Mouse (Mus musculus) spleen, adult 12 weeks (tissue): ENCODE data around the gene Fndc9.

Experiments used
- DNase-seq: peaks from one replicate; pipeline ENCODE4 v3.0.0; 2022; ENCODE audit warnings: low spot score

The Fndc9 gene

DNA sequence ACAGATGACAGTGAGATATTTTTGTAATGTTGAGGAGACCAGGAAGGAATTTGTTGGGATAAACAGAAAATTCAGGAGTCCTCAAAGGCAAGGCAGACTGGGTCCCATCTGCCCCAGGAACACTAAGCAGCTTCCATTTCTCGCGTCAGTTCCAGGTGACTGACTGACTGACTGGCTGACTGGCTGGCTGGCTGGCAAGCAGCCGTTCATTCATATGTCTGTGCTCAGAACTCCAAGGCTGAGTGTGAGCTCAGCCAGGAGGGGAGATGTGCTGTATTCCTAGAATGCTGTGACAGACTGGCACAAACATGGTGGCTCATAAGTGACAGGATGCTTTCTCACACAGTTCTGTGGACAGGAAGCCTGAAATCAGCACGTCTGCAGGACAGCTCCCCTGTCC lies 1.4 kb upstream of the Fndc9 start:
- no peak for DNase-seq

DNA sequence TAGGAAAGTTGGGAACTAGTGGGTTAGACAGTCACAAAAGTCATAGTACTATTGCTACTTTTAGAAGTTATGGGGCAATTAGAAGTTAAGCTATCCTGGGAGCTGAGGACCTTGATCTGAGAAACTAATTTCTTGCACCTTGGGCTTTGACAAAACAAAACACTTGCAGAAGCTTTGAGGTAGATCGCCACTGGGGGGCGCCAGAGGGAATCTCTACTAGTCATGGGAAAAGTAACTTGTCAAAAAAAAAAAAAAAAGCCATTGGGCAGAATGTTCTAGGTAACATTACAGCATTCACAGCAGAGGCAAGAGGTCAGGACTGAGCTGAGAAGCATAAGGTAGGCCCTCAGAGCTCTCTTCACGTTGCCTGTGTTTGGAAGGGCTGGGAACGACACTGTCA lies 1.6 kb downstream of the Fndc9 start:
- DNase-seq, result peak; percentile 59

DNA sequence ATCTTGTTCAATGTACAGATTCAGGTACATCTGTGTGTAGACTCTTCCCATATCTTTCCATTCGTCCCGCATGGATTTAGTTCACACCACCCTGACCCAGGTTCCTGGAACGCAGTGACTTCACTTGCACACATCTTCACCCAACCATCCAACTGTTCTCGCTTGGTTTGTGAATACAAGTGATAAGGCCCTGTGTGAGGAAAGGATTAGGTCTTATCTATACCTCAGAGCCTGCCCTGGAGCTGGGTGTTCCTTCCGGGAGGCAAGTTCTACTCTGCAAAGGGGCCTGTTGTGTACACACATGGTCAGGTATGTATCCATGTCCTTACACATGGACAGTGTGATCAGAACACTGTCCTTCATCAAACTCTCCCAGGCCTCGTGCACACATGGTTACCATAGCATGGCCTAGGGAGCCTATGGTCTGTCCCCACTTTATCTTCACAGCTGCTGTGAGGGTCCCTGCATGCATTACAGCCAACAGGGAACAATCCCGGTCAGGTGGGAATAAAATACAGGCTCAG lies 5.9 kb downstream of the Fndc9 start:
- no peak for DNase-seq

DNA sequence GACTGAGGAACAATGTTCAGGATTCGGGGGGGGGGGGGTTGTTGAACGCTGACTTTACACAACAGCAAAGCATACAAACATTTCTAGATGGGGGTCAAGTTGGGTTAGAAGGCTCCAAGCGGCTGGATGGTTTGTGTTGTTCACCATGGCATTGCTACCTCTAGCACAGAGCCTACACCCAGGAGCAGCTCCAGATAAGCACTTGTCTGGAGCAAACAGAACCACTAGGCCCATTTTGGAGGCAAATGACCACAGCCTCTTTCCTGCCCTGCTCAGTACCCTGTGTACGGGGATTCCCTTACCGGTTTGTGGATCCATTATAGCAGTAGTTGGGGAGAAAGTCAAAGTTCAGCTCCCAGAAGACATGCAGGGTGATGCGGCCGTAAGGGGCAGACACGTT lies 6.7 kb downstream of the Fndc9 start:
- no peak for DNase-seq

DNA sequence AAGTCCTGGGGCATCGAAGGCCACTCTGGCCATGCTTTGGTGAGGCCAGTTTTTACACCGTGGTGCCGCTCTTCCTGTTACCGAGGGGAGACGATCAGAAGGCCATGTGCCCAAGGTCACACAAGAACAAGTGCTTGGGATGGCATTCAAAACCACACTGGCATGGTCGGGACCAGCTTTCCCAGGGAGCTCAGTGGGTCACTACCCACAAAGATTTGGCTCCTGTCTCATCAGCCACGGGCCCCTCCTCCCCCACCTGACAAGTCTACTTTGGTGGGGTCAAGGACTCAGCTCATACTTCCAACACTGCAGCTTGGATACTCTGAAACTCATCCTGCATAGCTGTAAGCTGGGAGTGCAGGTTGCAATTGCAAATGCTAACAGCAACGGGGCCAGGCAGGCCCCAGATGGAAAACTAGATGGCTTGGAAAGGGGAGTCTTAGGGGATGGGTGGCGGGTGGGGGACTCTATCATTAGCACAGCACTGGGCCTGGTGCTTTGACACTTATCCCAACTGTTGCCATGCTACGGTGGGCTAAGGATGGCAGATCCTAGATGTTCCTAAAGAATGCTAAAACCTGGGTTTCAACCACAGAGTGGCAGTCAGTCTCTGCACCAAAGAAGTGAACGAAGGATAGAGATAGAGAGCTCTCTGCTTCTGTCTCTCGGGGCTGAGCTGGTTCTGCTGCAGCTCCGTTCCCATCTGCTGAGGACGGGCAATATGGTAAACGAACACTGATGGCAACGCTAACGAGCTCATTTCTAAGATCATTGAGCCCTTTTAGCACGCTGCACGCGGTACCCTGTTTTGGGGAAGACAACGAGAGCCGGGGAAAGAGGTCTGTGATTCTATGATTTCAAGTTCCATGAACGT lies 9.6 kb downstream of the Fndc9 start:
- DNase-seq, result no peak

DNA sequence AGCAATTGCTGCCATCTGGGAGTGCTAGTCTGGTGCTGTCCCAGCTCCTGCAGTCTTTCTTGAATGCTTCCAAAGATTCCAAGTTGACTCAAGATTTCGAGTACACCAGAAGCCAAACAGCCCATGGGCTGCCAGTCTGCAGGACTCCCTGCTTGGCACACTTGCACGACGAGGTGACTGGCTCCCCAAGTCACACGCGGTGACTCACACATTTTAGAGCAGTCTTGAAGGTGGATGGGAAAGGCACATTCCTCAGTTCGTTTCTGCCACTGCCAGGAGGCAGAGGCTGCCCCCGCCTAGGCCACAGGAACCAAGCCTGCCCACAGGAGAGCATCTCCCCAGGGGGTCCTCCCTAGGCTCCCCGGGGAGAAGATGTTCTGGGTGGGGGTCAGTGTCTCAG lies 10.6 kb downstream of the Fndc9 start:
- no peak for DNase-seq

DNA sequence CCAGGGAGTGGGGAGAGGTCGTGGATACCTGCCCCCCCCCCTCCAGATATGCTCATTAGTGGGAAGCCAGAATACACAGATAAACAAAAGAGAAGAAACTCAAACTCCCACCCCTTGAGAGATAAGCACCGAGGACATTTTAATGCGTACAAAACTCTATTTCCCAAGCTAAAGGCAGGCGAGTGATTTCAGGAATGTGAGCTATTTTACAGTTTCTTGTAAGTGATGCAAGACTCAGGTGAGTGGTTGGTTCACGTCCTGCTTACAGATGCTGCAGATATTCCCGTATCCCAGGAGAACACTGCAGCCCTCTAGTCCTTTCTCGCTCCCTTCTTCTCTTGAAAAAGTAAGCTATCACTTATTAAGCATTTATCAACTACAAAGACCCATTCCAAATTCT lies 11.1 kb downstream of the Fndc9 start:
- DNase-seq, result no peak

DNA sequence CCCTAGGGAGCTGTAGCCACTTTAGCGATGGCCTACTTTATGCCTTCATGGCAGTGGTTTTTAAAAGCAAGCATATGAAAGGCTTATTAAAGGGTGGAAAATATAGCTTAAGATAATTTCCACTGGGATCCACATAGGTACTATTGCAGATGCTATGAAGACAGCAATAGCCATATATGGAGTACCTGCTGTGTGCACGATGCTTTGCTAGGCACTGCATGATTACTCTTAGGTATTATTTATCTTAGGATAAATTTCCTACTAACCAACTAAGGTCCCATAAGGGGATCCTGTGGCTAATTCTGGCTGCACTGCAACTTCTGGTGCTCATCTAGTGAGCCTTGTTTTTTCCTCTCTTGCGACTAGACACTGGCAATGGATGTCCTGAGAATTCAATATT lies 13.0 kb downstream of the Fndc9 start:
- no peak for DNase-seq

DNA sequence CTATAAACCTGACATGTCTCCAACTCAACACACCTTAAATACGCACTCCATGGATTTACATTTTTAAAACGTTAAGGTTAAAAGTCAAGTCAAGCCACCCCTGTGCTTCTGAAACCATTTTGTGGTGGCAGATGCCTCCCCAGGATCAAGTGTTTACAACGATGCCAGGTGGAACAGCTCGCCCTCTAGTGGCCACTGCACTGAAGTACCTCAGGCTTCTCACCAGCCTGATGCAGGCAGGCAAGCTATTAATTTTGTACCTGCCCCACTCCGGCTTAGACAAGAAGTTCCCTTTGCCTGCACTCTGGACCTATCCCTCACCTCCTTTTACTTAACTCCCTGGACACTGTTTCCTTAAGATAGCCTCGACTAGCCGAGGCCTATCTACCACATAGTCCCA lies 16.7 kb downstream of the Fndc9 start:
- DNase-seq, result peak; percentile 47

DNA sequence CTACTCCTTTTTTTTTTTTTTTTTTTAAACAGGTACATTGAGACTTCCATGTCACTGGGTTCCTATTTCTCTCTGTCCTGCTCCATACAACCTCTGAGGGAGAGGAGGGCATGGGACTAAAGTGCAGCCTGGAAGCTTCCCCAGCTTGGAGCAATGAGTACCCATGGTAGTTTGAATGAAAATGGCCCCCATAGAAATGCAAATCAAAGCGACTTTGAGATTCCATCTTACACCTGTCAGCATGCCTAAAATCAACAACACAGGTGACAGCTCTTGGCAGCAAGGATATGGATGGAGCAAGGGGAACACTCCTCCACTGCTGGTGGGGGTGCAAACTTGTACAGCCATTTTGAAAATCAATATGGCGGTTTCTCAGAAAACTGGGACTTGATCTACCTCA lies 20.0 kb downstream of the Fndc9 start:
- DNase-seq, result no peak

DNA sequence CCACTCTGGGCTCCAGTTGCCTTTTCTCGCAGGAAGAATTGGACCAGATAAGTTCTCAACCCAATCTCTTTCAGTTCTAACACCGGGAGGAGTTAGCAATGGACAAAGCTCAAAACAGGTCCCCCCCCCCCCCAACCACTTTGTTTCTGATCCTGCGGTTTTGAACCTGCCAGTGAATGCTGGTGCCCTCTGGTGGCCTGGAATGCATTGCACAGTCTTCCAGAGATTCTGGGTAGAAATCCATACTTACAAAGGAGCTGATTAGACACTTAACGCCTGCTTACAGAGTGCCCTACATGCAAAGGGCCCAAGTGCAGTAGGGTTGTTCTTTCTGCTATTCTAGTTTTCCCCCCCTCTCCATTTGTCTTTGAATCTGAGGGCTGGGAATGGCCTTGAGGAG lies 22.9 kb downstream of the Fndc9 start:
- DNase-seq, result no peak

DNA sequence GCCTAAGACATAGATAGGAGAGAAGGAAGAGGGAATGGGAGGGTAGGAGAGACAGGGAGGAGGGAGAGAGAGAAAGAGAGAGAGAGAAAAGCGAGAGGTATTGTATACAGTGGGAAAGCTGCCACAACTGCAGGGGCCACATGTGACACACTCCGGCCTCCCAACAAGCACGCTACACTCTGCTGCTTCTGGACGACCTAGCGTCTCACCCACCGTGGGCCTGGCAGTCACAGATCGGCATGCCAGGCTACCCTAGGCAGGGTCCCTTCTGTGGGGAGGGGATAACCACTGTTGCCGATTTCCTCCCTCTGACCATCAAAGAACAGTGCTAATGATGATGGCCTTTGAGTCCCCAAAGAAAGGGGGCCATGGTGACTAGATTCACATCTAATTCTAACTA lies 23.4 kb downstream of the Fndc9 start:
- no peak for DNase-seq

DNA sequence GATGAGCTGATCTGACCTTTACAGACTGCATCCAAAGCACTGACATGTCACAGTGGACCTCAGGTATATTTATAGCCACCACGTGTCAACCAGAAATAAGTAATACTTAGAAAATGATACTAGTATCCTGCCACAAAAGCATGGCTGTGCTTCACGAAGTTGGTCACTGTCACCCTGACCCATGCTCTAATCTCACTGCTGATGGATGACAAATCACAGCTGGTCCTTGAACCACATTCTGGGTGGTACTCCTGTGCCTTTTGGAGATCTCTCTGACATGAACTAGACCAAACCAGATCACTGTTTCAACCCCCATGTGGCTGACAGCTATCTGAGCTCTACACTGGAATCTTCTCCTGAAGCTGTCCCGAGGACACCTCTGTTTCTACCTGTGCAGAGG lies 27.5 kb downstream of the Fndc9 start:
- DNase-seq, result no peak

DNA sequence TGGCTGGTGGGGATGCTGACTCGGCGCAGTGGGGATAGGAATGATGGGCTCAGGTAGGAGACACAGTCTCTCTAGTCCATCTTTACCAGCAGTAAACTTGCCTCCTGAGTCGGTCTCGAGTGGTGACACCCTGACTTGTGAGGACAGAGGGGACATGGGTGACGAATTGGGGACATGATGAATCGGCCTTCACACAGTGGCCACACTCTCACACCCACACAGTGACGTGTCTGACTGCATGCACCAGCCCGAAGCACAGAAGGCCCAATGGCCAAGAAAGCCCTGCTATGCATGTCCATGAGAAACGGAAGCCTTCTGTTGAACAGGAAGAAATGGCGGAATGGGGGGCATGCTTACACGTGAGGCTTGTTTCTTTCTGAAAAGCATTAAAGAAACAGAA lies 28.0 kb downstream of the Fndc9 start:
- no peak for DNase-seq

DNA sequence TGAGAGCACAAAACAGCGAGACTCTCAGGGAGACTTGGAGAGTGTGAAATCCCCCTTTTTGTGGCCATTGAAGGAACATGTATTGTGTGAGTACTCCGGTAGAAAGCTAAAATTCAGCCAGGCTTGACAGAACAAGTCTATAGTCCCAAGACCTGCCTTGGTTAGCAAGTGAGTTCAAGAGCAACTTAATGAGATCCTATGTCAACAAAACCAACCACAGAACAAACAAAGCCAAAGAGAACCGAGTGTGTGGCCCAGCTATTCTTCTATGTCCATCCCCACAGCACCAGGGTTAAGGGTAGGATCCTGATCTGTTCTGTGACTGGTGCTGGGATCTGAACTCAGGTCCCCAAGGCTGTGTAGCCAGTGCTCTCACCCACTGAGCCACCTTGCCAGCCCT lies 29.3 kb downstream of the Fndc9 start:
- no peak for DNase-seq

DNA sequence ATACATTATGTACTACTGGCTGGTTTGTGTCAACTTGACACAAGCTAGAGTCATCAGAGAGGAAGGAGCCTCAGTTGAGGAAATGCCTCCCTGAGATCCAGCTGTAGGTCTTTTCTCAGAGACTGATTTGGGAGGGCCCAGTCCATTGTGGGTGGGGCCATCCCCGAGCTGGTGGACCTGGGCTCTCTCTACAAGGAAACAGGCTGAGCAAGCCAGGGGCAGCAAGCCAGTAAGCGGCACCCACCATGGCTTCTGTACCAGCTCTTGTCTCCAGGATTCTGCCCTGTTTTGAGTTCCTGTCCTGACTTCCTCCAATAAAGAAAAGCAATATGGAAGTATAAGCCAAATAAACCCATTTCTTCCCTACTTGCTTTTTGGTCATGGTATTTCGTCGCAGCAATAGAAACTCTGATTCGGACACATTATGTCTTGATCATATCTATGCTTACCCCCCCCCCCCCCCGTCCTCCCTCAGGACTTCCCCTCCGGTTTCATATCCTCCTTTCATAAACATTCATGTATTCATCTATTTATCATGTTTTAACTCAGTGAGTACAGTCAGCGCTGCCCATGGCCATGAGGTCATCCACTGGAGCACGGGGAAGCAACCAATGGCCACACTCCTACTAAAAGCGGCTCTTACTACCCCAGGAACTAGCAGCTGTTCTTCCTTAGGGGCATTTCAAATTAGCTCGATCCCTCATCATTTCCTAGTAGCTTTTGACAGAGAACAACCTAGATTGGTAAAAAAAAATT lies 29.9 kb downstream of the Fndc9 start:
- DNase-seq, result no peak

DNA sequence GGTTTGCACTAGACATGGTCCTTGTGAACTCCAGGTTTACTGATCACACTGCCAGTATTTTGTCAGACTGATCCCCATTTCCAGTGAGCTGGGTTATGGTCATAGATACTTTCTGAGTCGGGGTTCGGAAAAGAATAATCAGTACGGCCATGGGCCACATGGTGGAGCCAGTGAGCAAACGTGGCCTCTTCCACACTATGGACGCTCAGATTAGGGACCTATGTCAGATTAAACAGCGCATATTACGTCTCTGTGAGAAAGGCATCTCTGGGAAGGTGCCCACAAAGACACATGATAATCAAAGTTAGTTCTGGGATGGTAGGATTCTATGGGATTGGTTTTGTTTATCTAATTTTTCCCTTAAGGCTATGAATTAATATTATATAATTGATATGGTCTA lies 33.7 kb downstream of the Fndc9 start:
- DNase-seq, result peak; percentile 48

DNA sequence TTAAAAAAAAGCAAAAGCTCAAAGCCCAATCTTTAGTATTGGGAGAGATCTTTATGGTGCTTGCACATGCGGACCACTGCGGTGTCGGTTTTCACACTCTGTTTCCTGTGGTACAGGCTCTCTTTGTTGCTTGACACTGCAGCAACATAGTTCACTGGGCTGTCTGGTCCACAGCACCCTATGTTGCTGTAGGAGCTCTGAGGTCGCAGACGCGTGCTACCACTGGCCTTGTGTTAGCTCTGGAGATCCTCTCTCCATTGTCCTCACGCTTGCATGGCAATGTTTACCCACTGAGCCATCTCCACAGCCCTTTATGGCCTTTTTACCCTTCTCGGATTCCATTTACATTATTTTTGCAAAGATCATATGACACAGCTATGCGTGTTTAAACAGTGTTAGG lies 34.1 kb downstream of the Fndc9 start:
- DNase-seq, result no peak

DNA sequence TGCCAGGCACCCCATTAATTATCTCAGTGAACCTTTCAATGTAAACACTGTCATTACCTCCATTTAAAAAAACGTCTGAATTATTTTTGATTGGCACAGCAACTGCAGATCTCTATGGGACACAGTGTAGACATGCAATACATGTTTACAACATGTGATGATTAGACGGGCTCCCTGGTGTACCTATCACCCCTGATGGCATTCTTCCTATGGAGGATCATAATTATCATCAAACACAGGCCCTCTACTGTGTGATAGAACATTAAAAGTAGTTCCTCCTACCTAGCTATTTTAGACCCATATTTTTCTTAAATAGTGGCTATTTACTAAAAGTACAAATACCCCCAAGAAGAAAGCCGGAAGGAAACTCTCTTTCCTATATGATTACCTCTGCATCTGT lies 34.6 kb downstream of the Fndc9 start:
- no peak for DNase-seq

DNA sequence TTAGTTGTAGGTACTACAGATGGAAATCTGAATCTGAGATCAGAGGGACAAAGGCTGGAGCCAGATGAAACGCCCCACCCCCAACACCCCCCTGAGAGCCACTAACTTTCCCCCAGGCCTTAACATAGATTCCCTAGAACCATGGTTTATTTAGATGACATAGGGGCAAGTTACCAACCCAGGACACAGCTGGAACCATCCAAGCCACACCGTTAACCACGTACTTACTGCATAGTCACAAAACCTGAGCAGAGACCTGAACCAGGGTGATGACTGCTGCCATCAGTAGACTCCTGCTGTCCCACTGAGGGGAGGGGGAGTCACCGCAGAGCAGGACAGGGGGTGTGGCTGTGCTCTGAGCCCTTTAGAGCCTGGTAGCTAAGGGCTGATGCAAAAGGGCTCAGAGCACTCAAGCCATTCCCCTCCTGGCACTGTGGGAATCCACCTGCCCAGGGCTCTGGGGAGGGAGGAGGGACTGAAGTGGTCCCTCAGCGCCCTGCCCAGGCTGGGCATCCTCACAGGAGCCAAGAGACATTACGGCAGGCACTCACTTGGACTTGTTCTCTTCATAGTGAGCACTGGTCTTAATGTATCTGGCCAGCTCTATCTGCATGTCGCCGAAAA lies 36.8 kb downstream of the Fndc9 start:
- DNase-seq, result no peak

DNA sequence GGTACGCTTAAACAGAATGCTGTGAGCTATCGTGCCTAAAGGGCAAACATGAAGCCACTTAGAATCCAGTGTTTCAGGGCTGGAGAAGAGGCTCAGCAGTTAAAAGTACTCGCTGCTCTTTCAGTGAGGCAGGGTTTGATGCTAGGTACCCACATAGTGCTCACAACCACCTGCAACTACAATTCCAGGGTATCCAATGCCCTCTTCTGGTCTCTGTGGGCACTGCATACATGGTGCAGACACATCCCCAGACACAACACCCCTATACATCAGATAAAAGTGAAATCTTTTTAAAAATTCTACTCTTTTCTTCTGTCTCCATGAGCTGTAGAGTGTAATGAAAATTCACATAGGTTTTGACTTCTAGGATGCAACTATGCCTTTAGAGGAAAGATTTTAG lies 38.6 kb downstream of the Fndc9 start:
- DNase-seq, result no peak

DNA sequence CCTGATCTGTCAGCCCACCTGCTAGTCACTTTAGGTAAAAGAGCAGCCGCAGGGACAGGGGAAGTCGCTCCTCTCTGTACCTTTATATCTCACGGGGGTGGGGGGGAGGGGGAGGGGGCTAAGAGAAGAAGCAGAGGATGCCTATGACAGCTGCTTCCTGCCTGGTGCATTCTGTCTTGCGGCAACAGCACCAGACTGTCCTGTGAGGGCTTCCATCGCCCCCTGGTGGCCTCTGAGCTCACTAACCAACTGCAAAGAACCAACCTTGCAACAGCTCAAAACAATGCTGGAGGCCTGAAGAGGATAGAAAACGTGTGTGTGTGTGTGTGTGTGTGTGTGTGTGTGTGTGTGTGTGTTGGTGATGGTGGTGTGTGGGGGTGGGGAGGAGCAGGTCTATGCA lies 40.0 kb downstream of the Fndc9 start:
- peak; percentile 60 for DNase-seq

DNA sequence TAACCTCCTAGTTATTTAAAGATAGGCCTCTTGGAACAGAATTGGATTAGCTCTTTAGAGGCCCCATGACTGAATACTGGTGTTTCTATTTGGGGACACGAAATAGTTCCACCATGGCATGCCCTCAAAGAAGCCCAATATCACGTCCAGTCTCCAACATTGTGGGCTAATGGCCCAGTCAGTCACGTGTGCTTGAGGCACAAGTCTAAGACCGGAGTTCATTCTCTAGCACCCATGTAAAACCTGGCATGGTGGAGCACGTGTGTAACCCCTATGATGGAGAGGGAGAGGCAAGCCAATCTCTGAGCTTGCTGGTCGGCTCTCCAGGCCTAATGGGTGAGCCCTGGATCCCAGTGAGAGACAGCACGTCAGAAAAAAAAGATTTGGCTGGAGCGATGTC lies 40.8 kb downstream of the Fndc9 start:
- DNase-seq, result no peak
